Comparison of ENCODE assay signal across 8 mouse cellular contexts in the genomic region with DNA sequence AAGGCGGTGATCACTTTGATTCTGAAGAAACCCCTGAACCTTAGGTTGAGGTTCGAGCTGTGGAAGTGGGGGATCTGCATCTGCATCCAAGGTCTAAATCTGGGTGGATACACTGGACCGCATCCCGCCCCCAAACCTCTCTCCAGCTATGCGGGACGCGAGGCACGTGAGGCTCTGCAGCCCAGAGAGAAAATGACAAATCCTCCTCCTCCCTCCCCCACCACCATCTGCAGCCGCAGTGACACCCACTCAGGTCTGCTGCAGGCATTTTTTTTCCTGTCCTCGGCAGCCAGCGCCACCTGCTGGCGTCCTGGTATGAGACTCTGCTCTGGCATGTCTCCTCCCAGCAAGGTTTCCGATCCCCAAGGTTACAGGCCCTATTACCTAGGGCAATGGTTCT. TPM values are rescaled to one million over a fixed set of nuclear protein-coding genes. Genes with fewer than 3 reads are reported as not detected.
DNase-seq lines count a peak whose midpoint lies in the region; ATAC-seq and TF ChIP-seq lines count a peak whose summit lies in the region.

No protein-coding gene starts in this region.

- peaks cover 16% of the 10 kb centered on the region for H3K27me3 ChIP-seq in forebrain, embryonic 15.5 days
- peaks cover 13% of the 10 kb centered on the region; the same call in 1 of the 2 replicates for H3K27me3 ChIP-seq in hindbrain, postnatal 0 days (ENCODE audit: insufficient read depth, low read length)

- H3K27ac ChIP-seq in forebrain, embryonic 15.5 days (replicated peaks) = peak overlapping the region; percentile 98
- H3K27ac ChIP-seq in hindbrain, postnatal 0 days = peak overlapping the region; percentile 98

- peak overlapping the region; percentile 58 for H3K4me2 ChIP-seq in forebrain, embryonic 15.5 days (replicated peaks)
- H3K4me2 ChIP-seq in hindbrain, postnatal 0 days (ENCODE audit: low read depth, low read length) = peak overlapping the region; percentile 69

- WGBS in forebrain, embryonic 15.5 days = 2% methylated on average over 13 of the region's 13 CpGs
- under 1% methylated on average over 13 of the region's 13 CpGs for WGBS in hindbrain, postnatal 0 days

- peak; percentile 54 for ATAC-seq in forebrain, embryonic 15.5 days (replicated peaks)
- ATAC-seq in hindbrain, postnatal 0 days = peak; percentile 64

- H3K4me1 ChIP-seq in forebrain, embryonic 15.5 days = peaks cover 56% of the 10 kb centered on the region
- peaks cover 7% of the 10 kb centered on the region; the same call in 1 of the 2 replicates for H3K4me1 ChIP-seq in hindbrain, postnatal 0 days (ENCODE audit: insufficient read depth, low read length)

- no peaks in the 10 kb centered on the region for H3K9me3 ChIP-seq in forebrain, embryonic 15.5 days
- no peaks in the 10 kb centered on the region for H3K9me3 ChIP-seq in hindbrain, postnatal 0 days (ENCODE audit: low read length)

- DNase-seq in T-cell, adult 2 months (ENCODE audit: low spot score) = peak; percentile 63
- peak; percentile 95 for DNase-seq in cerebellum, adult 11 months
- DNase-seq in hindbrain, postnatal 0 days (ENCODE audit: low spot score) = peak; percentile 95
- peak; percentile 86 for DNase-seq in left cerebral cortex, adult 11 months (ENCODE audit: low spot score)
- DNase-seq in lung, postnatal 4 days = peak; percentile 53 to 64
- DNase-seq in right cerebral cortex, postnatal 10 days (ENCODE audit: low spot score in 2 of 2) = peak; percentile 95 to 96
- no peak for DNase-seq in MN1 (ENCODE audit: low spot score)

- H3K36me3 ChIP-seq in forebrain, embryonic 15.5 days = no peaks in the 10 kb centered on the region
- H3K36me3 ChIP-seq in hindbrain, postnatal 0 days (ENCODE audit: insufficient read depth, low read length) = no peaks in the 10 kb centered on the region

- peak; percentile 94 for TF ChIP-seq CTCF in hindbrain, postnatal 0 days (IDR thresholded peaks at IDR 0.05; ENCODE audit: low read depth)

- peak overlapping the region; percentile 75 for H3K4me3 ChIP-seq in forebrain, embryonic 15.5 days
- H3K4me3 ChIP-seq in hindbrain, postnatal 0 days (ENCODE audit: low read length) = peak overlapping the region; percentile 67

- peak overlapping the region; percentile 93 for H3K9ac ChIP-seq in forebrain, embryonic 15.5 days (replicated peaks)
- H3K9ac ChIP-seq in hindbrain, postnatal 0 days (replicated peaks; ENCODE audit: low read length) = peak overlapping the region; percentile 91

RNA-seq across cellular contexts. Expression of a gene that starts 26.0 kb away (rescaled TPM):
- polyA plus RNA-seq in forebrain, embryonic 15.5 days (2015; fragmentation: Nextera tagmentation; extraction: Ambion mirVana) = 50.2 and 52.8 TPM in 2 replicates
- total RNA-seq in hindbrain, postnatal 0 days (2014; rRNA removed) = 32.9 and 51.8 TPM in 2 replicates
- polyA plus RNA-seq in hindbrain, postnatal 0 days (2015; fragmentation: Nextera tagmentation; extraction: Ambion mirVana) = 49.8 and 52.9 TPM in 2 replicates

RNA-seq across cellular contexts. Expression of a gene that starts 34.1 kb away (rescaled TPM):
- polyA plus RNA-seq in forebrain, embryonic 15.5 days (2015; fragmentation: Nextera tagmentation; extraction: Ambion mirVana) = 0.11 and 0.14 TPM in 2 replicates
- 0.29 TPM in 1 of 2 replicates, not detected in the other for total RNA-seq in hindbrain, postnatal 0 days (2014; rRNA removed)
- 0.40 TPM in 2 replicates for polyA plus RNA-seq in hindbrain, postnatal 0 days (2015; fragmentation: Nextera tagmentation; extraction: Ambion mirVana)

RNA-seq across cellular contexts. Expression of a gene that starts 59.8 kb away (rescaled TPM):
- polyA plus RNA-seq in forebrain, embryonic 15.5 days (2015; fragmentation: Nextera tagmentation; extraction: Ambion mirVana) = 50.8 and 64.3 TPM in 2 replicates
- total RNA-seq in hindbrain, postnatal 0 days (2014; rRNA removed) = 56.6 and 76.0 TPM in 2 replicates
- 118 and 133 TPM in 2 replicates for polyA plus RNA-seq in hindbrain, postnatal 0 days (2015; fragmentation: Nextera tagmentation; extraction: Ambion mirVana)
